Mouse (Mus musculus) megakaryocyte, adult 5-6 weeks (primary cell): ENCODE results near the gene Supt20. TPM values are rescaled to one million over a fixed set of nuclear protein-coding genes. Genes with fewer than 3 reads are reported as not detected.

Experiments
- ATAC-seq: 2 replicates; pipeline ENCODE4 v1.8.0; 2016; ENCODE audit warnings: mild to moderate bottlenecking, inconsistent platforms; ENCODE audit not compliant: poor library complexity, severe bottlenecking
- total RNA-seq, 2 experiments: library from RNA; stranded (forward) in 1 of 2; stranded (reverse) in 1 of 2; fragments of 153-499, 151-499 nt in 1 of 2; fragments of 221-1000, 200-1000 nt in 1 of 2; gene quantifications; 2 replicates each; pipeline versions ENCODE4 v1.2.3 to v1.2.4; 2015 to 2017

Gene Supt20
- total RNA-seq (2015) (60.1 and 66.0 TPM in 2 replicates), total RNA-seq (2017) (39.4 and 40.6 TPM in 2 replicates)

- peak; percentile 95 for ATAC-seq
Observed at GRCm38 (mm10) chr3:54692202-54693055, at the start of gene Supt20. Gene Supt20 (plus strand): TSS chr3:54692807.

DNA sequence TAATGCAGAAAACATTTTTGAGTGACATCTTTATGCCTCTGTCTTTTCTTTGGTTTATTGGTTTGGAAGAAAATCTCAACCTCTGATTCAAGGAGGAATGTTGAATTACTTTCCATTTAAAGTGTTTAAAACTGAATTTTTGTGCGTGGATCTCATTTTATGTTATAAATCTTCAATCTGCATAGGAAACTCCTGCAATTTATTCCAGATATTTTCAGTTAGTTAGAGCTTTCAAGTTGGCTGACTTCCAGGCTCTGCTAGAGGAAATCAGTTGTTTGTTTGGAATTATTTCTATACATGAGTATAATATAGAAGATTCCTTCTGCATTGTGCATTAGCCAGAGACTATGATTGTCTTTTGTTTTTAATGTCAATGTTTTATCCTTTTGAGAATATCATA is 49.8 kb upstream of the Supt20 start:
- no peak for ATAC-seq

DNA sequence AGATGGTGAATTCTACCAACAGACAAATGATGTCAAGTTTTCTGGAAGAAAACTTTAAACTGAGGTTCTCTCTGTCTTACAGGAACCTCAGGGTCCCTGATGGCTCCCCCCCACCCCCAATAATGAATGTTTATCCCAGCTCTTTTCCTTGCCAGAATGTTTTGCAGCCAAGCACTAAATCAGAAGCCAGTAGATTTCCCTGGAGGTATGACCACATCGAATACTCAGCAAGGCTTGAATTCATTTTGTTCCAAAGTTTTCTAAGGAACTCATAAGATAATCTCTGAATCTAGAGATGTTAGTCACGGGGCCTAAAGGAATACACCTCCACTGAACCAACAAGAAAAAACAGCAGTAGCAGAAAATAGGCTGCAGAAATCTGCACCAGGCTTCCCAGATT is 45.0 kb upstream of the Supt20 start:
- no peak for ATAC-seq

DNA sequence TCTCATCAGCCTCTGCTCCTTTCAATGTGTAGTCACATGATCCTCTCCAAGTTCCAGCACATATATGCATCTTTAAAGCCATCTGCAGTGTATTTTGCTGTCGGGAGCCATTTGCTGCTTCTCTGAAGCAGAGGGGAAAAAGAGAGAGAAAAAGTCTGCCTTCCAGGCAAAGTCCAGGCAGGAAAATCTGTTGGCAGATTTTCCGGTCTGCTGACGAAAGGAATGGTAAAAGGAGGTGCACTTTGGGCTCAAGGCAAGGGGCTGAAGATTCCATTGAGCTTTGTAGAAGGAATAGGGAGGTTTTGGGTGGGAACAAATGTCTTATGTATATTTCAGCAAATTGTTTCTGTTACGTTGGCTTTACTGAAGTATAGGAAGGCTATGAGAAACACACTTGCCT is 41.0 kb upstream of the Supt20 start:
- no peak for ATAC-seq

GRCm38 (mm10) chr3:54654169-54654568 is 38.4 kb upstream of the Supt20 start:
- no peak for ATAC-seq

DNA sequence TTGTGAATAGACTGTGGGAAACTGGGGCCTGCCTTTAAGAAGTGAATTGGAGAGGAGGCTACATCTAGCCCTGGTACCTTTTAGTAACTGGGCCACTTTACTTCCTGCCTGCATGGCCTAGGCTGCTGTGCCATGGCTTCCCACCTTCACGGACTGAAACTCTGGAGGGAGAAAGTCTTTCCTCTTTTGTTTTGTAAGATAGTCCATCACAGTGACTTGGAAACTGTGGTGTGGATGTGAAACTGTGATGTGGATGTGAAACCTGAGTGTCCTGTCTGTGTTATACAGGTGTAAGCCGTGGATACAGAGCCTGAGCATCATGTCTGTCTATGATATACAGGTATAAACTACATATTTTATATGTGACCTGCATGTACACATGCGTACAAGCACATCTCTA is 35.5 kb upstream of the Supt20 start:
- peak; percentile 49 for ATAC-seq

DNA sequence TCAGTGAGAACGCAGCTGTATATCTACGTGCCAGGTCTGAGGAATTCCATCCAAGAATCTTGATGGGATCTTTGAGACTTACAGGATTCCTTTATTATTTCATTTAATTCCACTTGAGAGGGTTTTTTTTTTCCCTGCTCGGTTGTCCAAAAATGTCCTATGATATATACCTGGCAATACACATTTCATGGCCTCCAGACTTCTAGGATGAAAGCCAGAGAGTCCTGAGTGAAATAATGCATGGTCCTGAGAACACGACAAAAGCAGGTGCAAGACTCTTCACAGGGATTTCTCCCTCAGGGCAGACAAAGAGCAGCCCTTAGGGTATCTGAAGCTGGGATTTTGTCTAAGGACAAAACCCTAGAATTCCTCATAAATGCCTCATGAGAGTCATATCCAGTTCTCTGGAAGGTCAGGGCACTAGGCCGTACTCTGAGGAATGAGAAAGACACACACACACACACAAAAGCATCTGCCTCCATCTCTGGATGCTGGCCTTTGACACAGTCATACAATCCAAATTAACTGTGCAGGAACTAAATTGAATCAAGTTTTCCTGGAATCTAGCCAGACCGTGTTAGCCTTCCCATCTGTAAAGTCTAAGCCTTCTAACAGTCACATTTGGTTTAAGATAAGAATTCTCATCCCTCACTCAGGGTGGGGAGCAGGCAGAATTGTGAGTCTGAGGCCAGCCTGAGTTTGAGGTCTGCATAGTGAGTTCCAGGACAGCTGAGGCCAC is 34.5 kb upstream of the Supt20 start:
- no peak for ATAC-seq

GRCm38 (mm10) chr3:54659736-54660135 is 32.9 kb upstream of the Supt20 start:
- ATAC-seq: no peak

GRCm38 (mm10) chr3:54662411-54662810 is 30.2 kb upstream of the Supt20 start:
- no peak for ATAC-seq

- ATAC-seq: no peak
Observed at GRCm38 (mm10) chr3:54668141-54668540, 24.5 kb upstream of the Supt20 start.

DNA sequence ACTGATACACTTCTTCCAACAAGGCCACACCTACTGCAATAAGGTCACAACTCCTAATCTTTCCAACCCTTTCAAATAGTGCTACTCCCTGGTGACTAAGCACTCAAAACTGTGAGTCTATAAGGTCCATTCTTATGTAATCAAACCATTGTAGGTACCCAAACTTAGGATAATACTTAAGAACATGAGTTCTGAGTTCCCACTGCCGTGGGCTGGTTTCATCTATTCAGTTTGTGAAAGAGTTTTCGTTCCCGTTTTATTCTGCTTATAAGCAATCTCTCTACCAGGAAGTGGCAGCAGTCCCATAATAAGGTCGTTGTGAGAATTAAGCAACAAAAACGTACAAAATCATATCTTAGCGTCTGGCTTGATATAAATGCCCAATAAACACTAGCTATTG is 23.9 kb upstream of the Supt20 start:
- ATAC-seq: peak; percentile 85

- ATAC-seq: peak; percentile 86
Observed at GRCm38 (mm10) chr3:54669559-54669958, 23.0 kb upstream of the Supt20 start.

DNA sequence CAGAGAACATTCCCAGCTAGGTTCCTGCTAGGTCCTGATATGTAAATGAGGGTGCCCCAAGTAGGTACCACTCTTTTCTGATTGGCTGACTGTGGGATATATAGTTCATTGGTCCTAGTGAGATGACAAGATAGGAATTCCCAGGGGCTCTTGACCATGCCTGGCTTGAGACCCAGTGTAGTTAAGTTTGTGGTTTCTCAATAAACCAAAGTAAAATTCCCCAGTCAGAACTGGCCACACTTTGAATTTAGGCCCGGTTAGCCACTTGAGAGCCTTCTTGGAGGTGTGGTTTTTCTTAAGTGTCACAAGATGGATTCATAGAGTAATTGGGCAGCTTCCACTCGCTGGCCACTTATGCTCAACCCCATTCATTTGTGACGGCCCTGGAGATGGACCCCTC is 20.5 kb upstream of the Supt20 start:
- ATAC-seq: no peak

- peak; percentile 52; the same call in 1 of the 2 replicates for ATAC-seq
Observed at GRCm38 (mm10) chr3:54672557-54673529, 19.8 kb upstream of the Supt20 start.

DNA sequence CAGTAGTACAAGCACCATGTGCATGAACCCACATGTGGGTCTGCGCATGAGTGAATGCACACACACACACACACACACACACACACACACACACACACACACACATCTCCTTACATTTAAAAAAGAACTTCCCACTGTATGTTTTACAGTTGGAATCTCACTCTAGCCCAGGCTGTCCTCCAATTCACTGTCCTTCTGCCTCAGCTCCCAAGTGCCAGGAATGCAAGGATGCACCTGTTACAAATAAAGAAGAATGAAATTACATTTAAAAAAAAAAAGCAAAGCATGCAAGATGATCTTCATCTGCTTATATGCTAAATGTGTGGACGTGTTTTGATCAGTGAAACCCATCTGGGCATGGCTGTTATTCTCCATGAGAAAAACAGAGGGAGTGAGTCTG is 15.8 kb upstream of the Supt20 start:
- no peak for ATAC-seq

DNA sequence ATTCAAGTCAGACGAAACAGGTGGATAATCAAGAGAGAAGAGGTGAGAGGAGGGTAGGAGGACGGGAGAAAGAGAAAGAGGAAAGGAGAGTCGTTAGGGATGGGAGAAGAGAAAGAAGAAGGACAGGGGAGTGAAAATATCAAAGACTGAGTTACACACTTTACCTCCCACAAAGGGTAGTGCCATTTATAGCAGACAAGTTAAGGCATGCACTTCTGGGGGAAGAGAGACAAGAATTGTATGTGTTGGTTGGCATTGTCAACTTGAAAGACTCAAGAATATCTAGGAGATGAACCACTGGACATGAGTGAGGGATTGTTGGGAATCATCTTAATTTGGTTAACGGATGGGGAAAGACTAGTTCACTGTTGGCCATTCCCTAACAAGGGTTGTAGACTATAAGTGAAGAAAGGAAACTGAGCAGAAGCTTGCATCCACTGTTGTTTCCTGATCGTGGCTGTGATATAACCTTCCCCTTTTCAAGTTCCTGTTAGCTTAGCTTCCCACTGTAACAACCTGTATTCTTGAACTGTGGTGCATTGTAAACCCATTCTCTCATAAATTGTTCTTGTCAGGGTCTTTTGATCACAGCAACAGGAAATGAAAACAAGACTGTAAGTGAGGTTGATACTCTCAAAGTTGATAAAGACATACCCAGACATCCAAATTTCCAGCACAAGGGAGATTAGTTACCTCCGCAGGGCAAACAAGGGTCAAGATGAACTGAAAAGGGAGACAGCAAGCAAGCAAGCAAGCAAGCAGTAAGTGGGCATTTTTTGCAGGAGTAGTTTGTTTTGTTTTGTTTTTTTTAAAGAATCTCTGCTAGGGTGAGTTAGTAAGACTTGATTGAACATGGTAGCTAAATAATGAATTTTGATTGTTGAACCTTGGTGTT is 11.1 kb upstream of the Supt20 start:
- peak; percentile 92 for ATAC-seq

GRCm38 (mm10) chr3:54685202-54685601 is 7.4 kb upstream of the Supt20 start:
- ATAC-seq: no peak

DNA sequence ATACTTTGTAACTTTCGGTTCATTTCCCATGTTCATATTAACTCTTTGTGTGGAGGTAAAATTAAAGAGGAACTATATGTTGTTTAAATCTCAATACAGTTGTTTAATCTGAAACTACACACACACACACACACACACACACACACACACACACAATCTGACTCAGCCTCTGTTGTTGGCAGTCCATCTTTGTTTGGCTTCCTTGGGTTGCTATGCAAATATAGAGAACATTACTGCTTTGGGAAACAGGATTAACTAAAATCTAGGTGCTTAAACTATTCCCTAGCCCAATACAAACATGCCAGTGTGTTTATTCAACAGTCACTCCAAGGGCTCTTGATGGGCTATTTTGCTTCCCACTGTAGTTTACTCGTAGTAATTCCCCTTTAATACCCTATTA is 5.4 kb upstream of the Supt20 start:
- ATAC-seq: no peak

DNA sequence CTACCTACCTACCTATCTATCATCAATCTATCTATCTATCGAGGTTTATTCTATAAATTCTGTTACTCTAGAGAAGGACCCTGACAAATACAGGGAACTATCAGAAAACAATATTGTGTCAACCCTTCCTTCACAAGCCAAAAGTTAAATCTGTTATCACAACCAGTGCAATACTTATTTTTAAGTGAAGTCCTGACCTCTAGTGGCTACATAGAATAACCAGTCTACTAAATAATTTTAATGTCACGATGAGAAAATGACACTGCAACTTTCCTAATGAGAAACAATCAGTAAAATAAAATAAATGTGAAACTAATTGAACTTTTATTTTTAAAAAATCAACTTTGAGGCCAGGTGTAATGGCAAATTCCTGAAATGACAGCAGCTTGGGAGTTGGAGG is 3.5 kb upstream of the Supt20 start:
- no peak for ATAC-seq

- ATAC-seq: peak; percentile 3; the same call in 1 of the 2 replicates
Observed at GRCm38 (mm10) chr3:54693056-54693415, 429 bp downstream of the Supt20 start.
